Mouse (Mus musculus) layer of hippocampus, postnatal 36 days (tissue): ENCODE results near the gene Car5a. TPM values are rescaled to one million over a fixed set of nuclear protein-coding genes. Genes with fewer than 3 reads are reported as not detected.

ENCODE experiments used
- DNase-seq, 2 experiments: peaks; one replicate each; pipeline ENCODE4 v3.0.0; 2022
- total RNA-seq, 2 experiments: library from RNA; stranded (reverse); gene quantifications; 2 replicates each; pipeline ENCODE4 v1.2.3; 2021

Car5a gene
- total RNA-seq, 2 experiments from 2014 or later, result not detected

DNA sequence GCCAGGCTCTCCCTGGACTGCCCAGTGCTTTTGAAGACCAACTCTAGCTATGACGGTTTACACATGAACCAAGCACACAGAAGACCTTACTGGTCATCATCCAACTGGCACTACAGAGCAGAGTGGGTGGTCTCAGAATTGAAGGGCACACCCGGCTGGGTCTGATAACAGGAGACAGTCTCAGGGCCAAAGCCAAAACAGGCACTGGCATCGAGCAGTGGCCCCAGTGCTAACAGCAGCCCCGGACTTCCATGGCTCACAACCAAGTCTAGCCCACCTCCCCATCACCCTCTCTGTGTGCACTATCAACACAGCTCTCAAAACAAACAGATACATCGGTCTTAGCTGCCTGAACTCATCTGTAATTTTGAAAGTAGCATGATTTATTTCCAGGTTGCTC, 38.8 kb downstream of the Car5a start:
- no peak for DNase-seq

DNA sequence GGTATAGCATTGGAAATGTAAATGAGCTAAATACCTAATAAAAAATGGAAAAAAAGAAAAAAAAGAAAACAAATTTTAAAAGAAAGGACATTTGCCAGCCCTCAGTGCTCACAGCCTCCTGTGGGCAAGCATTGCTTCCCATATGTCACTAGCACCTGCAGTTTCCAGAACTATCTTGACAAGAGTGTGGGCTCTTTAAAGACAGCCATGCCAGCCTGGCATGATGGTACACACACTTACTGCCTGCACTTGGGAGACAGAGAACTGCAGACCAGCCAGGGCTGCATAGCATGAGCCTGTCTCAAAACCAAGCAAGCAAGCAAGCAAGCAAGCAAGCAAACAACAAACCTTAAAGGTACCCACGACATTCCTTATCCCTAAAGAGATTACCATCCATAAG, 39.3 kb downstream of the Car5a start:
- no peak for DNase-seq

DNA sequence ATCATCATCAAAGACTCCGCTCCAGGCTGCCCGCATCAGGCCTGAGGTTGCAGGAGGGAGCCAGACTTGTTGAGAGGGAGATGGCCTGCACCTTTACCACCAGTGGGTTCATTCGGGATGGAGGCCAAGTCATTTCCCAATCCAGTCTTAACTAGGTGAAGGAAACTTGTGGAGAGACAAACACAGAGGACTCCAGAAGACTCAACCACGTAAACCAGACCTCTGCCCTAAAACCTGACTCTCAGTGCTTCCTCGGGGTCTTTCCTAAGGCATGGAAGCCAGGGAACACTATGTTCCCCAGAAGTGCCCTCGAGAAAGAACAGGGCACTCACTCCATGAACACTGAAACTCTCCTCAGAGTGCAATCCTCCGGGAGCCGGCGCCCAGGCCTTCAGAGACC, 39.7 kb downstream of the Car5a start:
- no peak for DNase-seq

DNA sequence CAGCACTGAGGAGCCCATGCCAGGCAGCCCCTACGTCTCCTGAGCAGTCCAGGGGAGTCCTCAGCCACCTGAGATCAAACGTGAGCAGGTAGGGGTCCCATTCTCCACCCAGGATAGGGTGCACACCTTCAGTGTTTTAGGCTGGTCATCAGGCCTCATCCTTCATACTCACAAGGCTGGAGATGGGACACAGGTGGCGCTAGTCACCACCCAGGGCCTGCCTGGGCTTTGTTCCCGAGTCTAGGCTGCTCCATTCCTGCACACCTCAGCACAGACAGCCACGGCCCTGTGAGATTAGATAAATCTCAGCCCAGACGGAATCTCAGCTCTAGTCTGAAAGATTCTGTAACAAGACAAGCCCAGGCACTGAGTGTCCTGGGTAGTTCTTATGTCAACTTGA, 40.7 kb downstream of the Car5a start:
- no peak for DNase-seq

DNA sequence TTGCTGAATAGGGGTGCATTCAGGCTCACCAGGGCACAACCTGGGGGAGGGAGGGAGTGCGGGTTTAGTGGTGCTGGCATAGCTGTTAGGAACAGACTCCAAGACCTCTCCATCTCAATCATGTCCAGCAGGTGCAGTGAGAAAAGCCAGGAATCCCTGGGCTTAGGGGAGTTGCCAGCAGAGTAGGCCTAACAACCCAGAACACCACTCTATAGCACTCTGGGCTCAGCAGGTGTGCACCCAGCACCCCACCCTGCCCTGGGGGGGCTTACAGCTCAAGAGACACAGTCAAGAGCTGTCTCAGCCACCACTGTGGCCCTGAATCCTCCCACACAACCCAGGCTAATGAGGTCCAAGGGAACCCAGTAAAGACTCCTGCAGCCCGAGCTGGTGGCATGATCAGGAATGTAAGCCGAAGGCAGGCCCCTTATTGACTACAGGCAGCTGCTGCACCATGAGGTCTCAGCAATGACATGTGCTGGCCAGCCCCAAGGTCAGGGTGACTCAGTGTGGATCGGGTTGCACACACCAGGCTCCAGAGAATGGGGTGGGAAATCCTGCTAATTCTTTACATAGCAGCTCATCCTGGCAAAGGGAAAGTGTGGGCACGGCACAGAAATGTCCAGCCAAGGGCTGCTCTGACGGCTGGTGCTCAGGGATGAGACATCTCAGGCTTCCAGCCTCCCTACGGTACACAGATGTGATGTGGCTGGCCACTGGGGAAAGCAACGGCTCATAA, 43.0 kb downstream of the Car5a start:
- no peak for DNase-seq

DNA sequence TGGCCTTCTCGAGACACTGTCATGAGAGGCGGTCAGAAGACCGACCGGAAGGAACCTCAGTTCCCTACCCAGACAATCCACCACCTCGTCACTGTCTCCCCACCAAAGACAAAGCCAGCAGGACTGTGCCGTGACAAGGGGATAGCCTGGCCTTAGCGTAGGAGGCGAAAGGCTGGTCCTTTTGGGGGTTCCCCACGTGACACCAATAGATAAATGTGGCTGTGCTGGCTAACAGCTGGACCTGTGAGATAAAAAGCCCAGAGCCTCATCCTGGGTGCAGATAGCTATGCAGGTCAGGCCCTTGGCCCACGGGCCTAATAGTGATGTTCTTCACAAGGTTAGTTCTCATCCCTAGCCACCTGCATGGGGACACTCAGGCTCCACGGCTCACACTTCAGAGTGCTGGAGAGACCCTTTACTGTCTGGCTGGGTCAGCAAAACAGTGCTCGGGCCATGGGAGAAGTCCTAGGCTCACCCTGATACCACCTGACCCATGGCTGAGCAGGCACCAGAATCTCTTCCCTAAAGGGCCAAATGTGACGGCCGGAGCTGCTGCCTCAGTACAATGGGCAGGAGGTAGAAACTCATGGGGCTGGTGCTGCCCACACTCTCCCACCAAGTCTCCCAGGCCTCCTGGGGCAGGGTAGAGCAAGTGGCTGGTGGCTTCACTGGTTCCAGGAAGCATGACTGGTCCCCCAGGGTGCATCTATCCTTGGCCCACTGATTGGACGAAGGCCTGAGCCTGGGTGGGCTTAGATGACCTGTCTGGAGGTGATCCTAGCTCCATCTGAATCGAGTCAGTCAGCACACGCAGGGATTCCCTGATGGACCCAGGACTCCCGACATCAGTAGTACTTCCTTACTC, 45.3 kb downstream of the Car5a start:
- DNase-seq, result no peak

DNA sequence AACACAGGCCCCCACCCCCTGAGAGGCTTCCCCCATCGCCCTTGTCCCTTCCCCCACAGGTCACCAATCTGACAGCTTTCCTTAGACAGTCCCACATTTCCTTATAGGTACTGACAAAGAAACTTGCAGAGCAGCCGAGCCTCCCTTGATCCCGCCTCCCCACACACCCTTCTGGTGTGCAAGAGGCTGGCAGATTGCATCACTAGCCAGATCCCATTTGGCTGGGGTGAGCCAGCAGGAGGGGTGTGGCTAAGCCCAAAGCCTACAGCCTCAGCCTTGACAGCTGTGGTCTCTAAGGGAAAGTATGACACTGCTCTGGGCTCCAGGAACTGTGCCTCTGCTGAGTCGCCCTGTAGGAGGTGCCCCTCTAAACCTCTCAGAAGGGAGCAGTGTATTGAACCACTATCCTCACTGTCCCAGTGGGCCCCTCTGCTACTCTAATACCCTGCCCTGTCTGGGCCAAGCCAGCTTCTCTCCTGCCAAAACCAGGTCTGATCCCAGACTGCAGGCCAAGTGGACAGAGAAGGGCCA, 46.2 kb downstream of the Car5a start:
- DNase-seq, result peak; percentile 73 to 78

DNA sequence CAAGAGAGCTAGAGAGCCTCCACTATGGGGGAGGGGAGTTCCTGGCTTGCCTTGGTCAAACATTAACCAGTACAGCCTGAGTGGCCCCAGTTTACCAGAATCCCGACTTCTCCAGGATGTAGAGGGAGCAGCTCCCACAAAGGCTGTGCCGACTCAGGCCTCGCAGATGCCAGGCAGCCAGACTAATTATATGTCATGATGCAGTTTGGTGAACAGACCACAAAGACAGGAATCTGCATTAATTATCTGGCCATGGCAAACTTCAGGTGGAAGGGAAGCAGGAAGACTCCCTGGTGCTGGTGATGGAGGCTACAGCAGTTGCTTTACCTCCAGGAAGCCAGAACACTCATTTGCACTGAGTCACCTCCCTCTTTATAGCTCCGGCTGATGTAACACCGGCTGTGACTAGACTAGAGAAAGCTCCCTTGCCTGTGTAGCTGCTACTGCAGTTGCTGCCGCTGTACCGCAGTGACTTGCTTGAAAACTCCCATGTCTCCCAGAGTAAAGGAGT, 46.8 kb downstream of the Car5a start:
- peak in 1 of 2 experiments; percentile 43 for DNase-seq

DNA sequence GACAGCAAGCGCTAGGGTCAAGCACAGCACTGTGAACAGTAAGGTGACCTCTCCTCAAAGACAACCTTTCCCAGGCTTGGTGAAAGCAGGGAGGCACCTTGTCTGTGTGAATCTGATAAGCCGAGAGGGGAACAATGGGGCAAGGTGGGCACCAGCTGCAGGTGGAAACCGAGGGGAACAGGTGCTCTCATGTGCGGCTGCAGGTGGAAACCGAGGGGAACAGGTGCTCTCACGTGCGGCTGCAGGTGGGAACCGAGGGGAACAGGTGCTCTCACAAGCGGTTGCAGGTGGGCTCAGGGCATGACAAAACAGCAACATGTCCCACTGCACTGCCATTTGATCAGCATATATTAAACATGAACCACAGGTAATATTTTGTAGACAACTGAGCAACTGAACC, 47.5 kb downstream of the Car5a start:
- DNase-seq, result no peak

DNA sequence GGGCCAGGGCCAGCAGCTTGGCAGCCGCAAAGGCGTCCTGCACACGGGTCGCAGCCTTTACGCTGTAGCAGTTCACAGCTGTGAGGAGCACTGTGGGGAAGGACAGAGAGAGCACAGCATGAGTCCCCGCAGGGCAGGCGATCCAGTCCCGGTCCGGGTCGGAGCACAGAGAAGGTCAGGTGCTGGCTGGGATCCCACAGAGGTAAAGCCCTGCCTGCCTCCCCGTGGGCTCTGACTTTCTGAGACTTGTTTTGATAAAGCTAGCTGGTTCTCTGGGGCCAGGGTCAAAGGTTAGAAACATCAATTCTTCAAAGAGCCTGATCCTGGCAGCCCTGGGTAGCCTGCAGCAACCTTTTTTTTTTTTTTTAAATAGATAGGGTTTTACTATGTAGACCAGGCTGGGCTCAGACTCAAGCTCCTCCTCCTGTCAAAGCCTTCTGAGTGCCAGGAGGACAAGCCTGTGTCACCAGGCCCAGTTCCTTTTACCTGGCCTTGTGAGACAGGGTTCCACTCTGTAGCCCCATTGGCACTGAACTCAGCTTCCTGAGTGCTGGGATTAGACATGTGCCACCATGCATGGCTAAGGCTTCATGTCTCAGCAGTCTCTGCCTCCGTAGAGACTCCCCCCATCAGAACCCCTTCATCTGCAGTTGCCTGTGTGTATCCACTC, 48.1 kb downstream of the Car5a start:
- no peak for DNase-seq

DNA sequence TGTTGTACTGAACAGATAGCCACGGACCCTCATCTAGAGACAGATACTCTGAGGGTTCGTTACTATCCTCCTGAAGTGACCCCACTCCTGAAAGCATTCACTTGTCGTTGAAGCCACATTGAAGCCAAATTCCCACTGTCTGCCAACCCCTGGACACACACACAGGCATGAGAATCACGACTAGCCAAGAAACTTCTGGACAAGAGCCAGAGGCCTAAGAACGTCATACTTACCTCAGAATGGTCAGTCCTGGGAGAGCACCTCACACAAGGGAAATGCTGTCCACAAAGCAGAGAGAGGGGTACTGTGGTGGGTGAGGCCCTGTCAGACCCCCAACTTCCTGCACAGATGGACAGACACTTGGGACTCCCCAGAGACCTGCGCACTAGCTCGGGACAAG, 48.8 kb downstream of the Car5a start:
- no peak for DNase-seq

DNA sequence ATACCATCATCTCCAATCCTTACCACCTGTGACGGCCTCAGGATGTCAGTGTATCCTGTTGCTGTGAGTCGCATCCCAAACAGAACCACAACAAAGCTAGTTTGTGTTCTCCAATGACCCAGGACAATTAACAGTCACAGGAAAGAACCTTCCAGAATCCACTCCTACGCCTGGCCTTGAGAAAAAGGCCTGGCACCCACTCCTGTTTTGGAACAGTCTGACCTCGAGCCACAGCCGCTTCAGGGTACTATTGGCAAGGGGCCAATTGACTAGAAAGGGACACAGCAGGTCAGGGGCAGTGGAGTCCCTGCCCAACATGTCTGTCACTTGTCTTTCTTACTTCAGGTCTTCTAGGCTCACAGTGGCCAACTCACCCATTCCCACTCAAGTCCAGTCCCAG, 51.8 kb downstream of the Car5a start:
- DNase-seq, result no peak

DNA sequence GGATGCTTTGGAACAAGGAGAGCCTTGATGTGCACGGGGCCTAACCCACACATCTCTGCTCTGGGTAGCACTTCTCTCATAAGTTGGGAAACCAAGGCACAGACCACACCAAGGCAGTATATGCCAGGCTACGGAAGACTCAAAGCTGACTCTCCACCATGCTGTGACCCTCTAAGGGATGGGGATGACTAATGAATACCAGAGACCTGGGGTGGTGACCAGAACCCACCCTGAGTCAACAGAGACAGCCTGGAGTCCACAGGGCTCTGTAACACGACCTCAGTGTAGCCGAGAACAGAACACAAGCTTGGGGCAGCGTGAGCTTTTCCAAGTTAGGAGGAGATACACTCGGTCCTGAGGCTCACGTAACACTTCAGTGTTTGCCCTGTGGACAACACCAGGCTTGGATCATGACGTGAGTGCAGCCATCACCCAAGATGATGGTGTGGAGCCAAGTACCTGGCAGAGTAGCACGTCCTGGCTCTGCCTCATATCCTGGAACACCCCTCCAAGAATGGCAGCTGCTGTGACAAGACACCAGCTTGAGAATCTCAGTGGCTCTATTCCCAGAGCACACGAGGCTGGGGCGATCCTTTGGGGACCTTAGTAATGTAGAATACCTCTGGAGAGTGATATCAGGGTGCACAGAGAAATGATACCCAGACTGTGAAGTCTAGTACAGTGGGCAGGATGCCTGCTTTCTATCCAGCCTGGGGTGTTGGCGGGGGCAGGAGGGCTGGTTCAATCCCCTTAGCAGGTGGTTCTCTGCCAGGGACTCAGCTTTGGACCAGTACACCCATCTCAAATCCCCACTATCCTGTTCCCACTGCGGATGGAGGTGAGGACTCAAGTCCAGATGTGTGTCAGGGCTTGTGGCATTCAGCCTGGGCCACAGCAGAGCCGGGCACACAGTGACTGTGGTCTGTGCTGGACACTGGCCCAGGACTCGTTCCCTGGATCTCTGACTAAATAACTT, 54.6 kb downstream of the Car5a start:
- no peak for DNase-seq

DNA sequence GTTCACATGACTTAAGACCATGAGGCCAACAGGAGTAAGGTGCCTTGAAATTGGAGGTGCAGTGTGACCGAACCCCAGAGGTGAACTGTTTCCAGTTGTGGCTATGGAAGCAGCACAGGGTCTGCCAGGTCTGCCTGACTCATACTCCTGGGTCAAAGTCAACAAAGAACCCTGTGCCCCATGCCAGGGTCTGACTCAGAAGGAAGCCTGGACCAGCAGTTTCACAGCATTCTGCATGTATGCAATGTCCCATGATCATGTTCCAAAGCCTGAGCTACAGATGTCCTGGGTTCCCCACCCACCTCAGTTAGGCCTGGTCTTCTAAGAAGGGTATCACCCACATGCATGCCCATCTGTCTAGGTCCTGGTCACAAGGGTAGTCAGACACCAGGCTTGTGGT, 55.4 kb downstream of the Car5a start:
- no peak for DNase-seq

DNA sequence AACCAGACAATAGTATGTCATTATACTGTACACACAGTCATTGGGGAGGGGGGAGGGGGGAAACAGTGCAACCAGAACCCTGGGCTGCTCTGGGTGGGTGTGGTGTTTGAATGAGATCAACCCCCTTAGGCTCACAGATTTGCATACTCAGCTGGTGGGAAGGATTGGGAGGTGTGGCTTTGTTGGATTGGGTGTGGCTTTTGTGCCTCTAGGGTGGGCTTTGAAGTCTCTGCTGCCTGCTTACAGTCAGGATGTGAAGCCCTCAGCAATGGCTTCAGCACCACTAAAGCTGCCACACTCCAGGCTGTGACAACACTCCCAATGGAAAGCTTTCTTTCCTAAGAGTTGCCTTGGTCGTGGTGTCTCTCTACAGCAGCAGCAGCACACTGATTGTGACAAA, 57.2 kb downstream of the Car5a start:
- no peak for DNase-seq

DNA sequence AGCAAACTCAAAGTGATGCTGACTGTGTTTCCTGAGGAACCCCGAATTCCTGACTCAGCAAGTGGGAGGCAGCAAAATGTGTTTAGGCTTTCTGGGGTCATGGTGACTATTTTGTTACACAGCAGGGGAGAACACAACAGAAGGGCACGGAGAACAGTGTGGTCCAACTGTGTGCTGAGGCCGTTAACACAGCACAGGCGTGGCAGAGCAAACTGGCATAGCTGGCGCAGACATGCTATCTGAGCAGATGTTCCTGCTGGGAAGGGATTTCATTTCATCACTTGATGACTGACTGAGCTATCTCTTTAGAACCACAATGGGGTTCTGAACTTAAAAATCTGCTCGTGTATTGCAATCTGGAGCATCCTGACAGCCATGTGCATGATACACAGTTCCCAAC, 59.3 kb downstream of the Car5a start:
- peak in 1 of 2 experiments; percentile 54 for DNase-seq

DNA sequence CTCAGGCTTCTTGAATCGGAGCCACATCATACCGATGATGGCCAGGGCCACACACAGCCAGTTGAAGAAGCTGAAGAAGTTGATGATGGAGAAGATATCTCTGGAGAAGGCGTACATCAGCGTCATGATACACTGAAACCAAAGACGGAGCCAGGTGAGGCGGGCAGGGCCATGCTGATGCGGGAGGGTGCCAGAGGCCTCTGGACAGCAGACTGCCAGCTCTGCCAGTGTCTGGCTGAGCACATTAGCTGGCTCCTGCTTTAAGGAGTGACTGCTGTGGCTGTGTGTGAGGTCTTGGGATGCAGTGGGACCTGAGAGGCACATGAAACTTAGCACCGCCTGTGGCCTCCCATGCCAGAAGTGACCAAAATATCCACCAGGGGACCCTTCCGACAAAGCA, 59.7 kb downstream of the Car5a start:
- no peak for DNase-seq

DNA sequence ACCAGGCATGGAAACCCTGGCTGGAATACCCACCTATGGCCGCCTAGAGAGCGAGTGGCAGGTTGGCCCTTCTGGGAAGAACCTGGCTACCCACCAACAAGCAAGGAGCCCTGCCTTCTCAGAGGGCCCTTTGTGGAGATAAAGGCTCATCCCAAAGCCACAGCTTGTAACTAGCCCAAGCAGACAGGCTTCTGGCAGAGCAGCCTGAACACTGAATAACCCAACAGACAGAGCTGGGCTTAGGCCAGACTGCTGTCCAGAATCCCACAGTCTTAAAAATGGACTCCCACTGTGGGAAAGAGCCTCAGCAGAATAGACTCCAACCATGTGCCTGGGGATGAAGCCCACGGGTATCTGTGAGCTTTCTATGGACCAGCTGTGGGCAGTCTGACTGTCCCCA, 60.5 kb downstream of the Car5a start:
- no peak for DNase-seq

DNA sequence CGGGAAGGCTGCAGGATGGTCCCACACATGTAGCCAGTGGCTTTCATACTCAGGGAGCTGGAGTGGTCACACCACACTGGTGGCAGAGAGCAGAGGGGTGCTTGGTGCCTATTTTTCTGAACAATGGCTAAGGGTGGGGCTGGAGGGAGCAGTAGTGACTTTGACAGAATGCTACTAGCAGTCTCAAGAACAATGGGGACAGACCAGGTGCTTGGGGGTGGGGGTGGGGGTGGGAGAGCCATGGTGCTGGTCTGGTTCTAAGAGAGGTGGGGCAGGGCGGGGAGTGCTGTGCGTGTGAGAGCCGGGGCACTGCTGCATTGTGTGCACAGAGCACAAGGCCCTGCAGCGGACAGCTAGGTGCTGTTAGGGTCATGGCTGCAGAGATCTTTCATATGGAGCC, 62.8 kb downstream of the Car5a start:
- no peak for DNase-seq

DNA sequence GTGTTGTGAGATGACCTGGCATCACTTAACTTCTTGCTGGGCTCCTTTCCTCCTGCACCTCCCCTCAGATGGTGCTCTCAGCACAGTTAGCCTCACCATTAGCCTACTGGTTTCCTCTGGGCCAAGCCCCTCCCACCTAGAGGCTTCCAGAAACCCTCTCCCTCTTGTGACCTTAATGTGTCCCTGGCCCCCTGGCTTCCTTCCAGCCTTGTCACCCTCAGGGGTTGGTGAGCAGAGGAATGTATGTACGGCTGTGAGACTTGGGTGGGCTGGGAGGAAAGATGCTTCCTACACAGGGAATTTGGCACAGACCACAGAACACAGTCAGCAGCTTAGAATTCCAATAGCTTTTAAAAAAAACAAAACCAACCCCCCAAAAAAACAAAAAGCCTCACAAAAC, 63.9 kb downstream of the Car5a start:
- DNase-seq, result no peak

DNA sequence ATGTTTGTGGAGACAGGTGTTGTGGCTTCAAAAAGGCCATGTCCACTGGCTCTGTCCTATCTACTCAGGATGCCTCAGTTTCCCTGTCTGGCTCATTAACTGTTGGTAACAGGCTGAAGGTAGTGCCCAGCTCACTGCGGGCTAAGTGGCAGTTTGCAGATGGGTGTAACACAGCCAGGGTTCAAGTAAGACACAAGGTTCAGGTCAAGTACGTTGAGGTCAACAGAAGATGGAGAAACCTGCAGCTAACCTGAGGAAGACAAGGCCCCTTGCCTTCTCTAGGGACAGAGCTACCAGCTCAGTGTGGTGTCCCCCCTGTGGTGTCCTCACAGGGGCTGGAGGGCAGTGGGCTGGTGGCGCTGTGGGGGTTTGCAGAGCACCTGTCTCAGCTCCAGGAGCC, 65.0 kb downstream of the Car5a start:
- DNase-seq, result no peak
